Mouse (Mus musculus): Measurements from ENCODE around the gene Otop3.

Otop3 gene

GRCm38 (mm10) chr11:115334531-115334930 lies at the start of gene Otop3:
TSS of gene Otop3 (plus strand) at chr11:115334731.
- no peak for DNase-seq (ENCODE audit: inconsistent ontology term)

- DNase-seq (ENCODE audit: inconsistent ontology term): no peak
Observed at GRCm38 (mm10) chr11:115285282-115285681, 49.2 kb upstream of the Otop3 start.

GRCm38 (mm10) chr11:115286201-115286993 lies 48.1 kb upstream of the Otop3 start:
- no peak for DNase-seq (ENCODE audit: inconsistent ontology term)

- no peak for DNase-seq (ENCODE audit: inconsistent ontology term)
Observed at GRCm38 (mm10) chr11:115287386-115287785, 47.1 kb upstream of the Otop3 start.

- DNase-seq (ENCODE audit: inconsistent ontology term): no peak
Observed at GRCm38 (mm10) chr11:115288305-115288704, 46.2 kb upstream of the Otop3 start.

GRCm38 (mm10) chr11:115289885-115290284 lies 44.6 kb upstream of the Otop3 start:
- DNase-seq (ENCODE audit: inconsistent ontology term): no peak

GRCm38 (mm10) chr11:115290314-115290713 lies 44.2 kb upstream of the Otop3 start:
- no peak for DNase-seq (ENCODE audit: inconsistent ontology term)

GRCm38 (mm10) chr11:115290919-115291318 lies 43.6 kb upstream of the Otop3 start:
- DNase-seq (ENCODE audit: inconsistent ontology term): peak; percentile 34

- no peak for DNase-seq (ENCODE audit: inconsistent ontology term)
Observed at GRCm38 (mm10) chr11:115291503-115291902, 43.0 kb upstream of the Otop3 start.

GRCm38 (mm10) chr11:115292631-115293375 lies 41.7 kb upstream of the Otop3 start:
- no peak for DNase-seq (ENCODE audit: inconsistent ontology term)

GRCm38 (mm10) chr11:115295939-115296338 lies 38.6 kb upstream of the Otop3 start:
- no peak for DNase-seq (ENCODE audit: inconsistent ontology term)

GRCm38 (mm10) chr11:115296471-115297210 lies 37.9 kb upstream of the Otop3 start:
- no peak for DNase-seq (ENCODE audit: inconsistent ontology term)

- peak; percentile 65 for DNase-seq (ENCODE audit: inconsistent ontology term)
Observed at GRCm38 (mm10) chr11:115297214-115297826, 37.2 kb upstream of the Otop3 start, which contains the start of gene Fads6. TSS of gene Fads6 (minus strand) at chr11:115297663.

- DNase-seq (ENCODE audit: inconsistent ontology term): no peak
Observed at GRCm38 (mm10) chr11:115298160-115298559, 36.4 kb upstream of the Otop3 start.

- no peak for DNase-seq (ENCODE audit: inconsistent ontology term)
Observed at GRCm38 (mm10) chr11:115300745-115301144, 33.8 kb upstream of the Otop3 start.

- DNase-seq (ENCODE audit: inconsistent ontology term): no peak
Observed at GRCm38 (mm10) chr11:115301351-115301750, 33.2 kb upstream of the Otop3 start.

GRCm38 (mm10) chr11:115303167-115303566 lies 31.4 kb upstream of the Otop3 start:
- no peak for DNase-seq (ENCODE audit: inconsistent ontology term)

- DNase-seq (ENCODE audit: inconsistent ontology term): no peak
Observed at GRCm38 (mm10) chr11:115306863-115307262, 27.7 kb upstream of the Otop3 start, which contains the start of gene Otop2. TSS of gene Otop2 (plus strand) at chr11:115307163.

- no peak for DNase-seq (ENCODE audit: inconsistent ontology term)
Observed at GRCm38 (mm10) chr11:115308781-115309180, 25.8 kb upstream of the Otop3 start.

GRCm38 (mm10) chr11:115314249-115314648 lies 20.3 kb upstream of the Otop3 start:
- no peak for DNase-seq (ENCODE audit: inconsistent ontology term)

GRCm38 (mm10) chr11:115317204-115317603 lies 17.3 kb upstream of the Otop3 start:
- DNase-seq (ENCODE audit: inconsistent ontology term): no peak

Data from Muller cell, postnatal 12 days (primary cell).